In the genomic region with DNA sequence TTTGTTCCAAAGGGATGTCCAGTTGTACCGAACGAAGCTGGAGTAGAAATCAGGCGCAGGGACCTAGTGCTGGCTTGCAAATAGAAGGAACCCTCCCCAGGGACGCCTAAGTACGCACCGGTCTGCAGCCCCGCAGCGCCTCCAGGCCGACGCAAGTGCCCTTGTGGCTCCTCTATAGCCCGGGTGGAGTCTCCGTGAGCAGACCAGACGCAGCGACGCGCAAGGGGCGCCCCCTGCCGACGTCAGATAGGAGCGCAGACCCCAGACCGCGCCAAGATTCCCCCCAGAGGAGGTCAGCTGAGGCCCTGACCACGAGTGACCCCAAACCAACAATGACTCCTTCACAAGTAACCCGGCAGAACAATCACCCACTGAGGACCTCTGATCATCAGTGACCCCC, we compare ENCODE assay signal across 7 mouse cellular contexts.
DNase-seq lines count a peak whose midpoint lies in the region; ATAC-seq and TF ChIP-seq lines count a peak whose summit lies in the region.

No protein-coding gene starts in this region.

- under 1% methylated on average over 24 of the region's 24 CpGs for WGBS in forebrain, postnatal 0 days
- WGBS in hindbrain, embryonic 15.5 days = under 1% methylated on average over 24 of the region's 24 CpGs

- H3K4me3 ChIP-seq in forebrain, postnatal 0 days (ENCODE audit: low read depth, low read length) = no peak overlapping the region
- 0 out of 2 replicates have a peak overlapping the region, but pooled peaks have one; percentile 6 for H3K4me3 ChIP-seq in hindbrain, embryonic 15.5 days
- H3K4me3 ChIP-seq in left cerebral cortex, adult 2 months = no peak overlapping the region

- no peaks in the 10 kb centered on the region for H3K4me1 ChIP-seq in forebrain, postnatal 0 days (ENCODE audit: insufficient read depth)
- H3K4me1 ChIP-seq in hindbrain, embryonic 15.5 days (replicated peaks) = peaks cover 13% of the 10 kb centered on the region; the same call in 1 of the 2 replicates

- H3K9ac ChIP-seq in forebrain, postnatal 0 days = no peak overlapping the region
- no peak overlapping the region for H3K9ac ChIP-seq in hindbrain, embryonic 15.5 days

- H3K27me3 ChIP-seq in forebrain, postnatal 0 days (ENCODE audit: insufficient read depth, low read length) = peaks cover 55% of the 10 kb centered on the region
- peaks cover 41% of the 10 kb centered on the region for H3K27me3 ChIP-seq in hindbrain, embryonic 15.5 days

- TF ChIP-seq CTCF in forebrain, postnatal 0 days (IDR thresholded peaks at IDR 0.05; ENCODE audit: low read depth) = peak; percentile 86
- peak; percentile 83 for TF ChIP-seq CTCF in left cerebral cortex, adult 2 months (IDR thresholded peaks at IDR 0.05)

- no peak overlapping the region for H3K27ac ChIP-seq in forebrain, postnatal 0 days (ENCODE audit: low read depth, low read length)
- no peak overlapping the region for H3K27ac ChIP-seq in hindbrain, embryonic 15.5 days (replicated peaks)
- no peak overlapping the region for H3K27ac ChIP-seq in left cerebral cortex, adult 2 months

- intact Hi-C loops in left cerebral cortex, adult 2 months (cut with DNase I) = loop anchor here (1.0 to 5.0 kb wide), 2 partner anchors 132 to 311 kb away; no protein-coding TSS in a partner anchor

- H3K9me3 ChIP-seq in forebrain, postnatal 0 days (ENCODE audit: low read length) = no peaks in the 10 kb centered on the region
- no peaks in the 10 kb centered on the region for H3K9me3 ChIP-seq in hindbrain, embryonic 15.5 days

- no peaks in the 10 kb centered on the region for H3K36me3 ChIP-seq in forebrain, postnatal 0 days (ENCODE audit: insufficient read depth)
- no peaks in the 10 kb centered on the region for H3K36me3 ChIP-seq in hindbrain, embryonic 15.5 days

- ATAC-seq in forebrain, postnatal 0 days = peak; percentile 42; the same call in 1 of the 2 replicates
- peak; percentile 49; the same call in 1 of the 2 replicates for ATAC-seq in hindbrain, embryonic 15.5 days (ENCODE audit: low FRiP score, low read depth)
- ATAC-seq in megakaryocyte-erythroid progenitor cell, adult 5-6 weeks (replicated peaks; ENCODE audit: low FRiP score, low TSS enrichment, poor library complexity, severe bottlenecking) = peak; percentile 79

- DNase-seq in ZHBTc4 (ENCODE audit: low read depth, low spot score) = peak; percentile 84
- peak; percentile 89 for DNase-seq in cerebellum, adult 8-10 months
- peak; percentile 68 for DNase-seq in forebrain, postnatal 0 days
- peak; percentile 52 to 54 for DNase-seq in left cerebral cortex, adult 2 months (ENCODE audit: extremely low spot score in 1 of 2, low spot score in 2 of 2)
- peak; percentile 29 for DNase-seq in skeletal muscle tissue, adult 2 months (ENCODE audit: low read depth, low spot score)

- H3K4me2 ChIP-seq in forebrain, postnatal 0 days (ENCODE audit: low read depth) = peak overlapping the region; percentile 11; the same call in 1 of the 2 replicates
- peak overlapping the region; percentile 38 for H3K4me2 ChIP-seq in hindbrain, embryonic 15.5 days

Comparison
In these comparisons a context has a peak if more than half of its experiments do, and no peak if none do; other contexts are left out.
1. DNase-seq: peak in every context shown above with its lines; median percentile 89 in cerebellum, adult 8-10 months; 84 in ZHBTc4; 68 in forebrain, postnatal 0 days; 53 in left cerebral cortex, adult 2 months; 29 in skeletal muscle tissue, adult 2 months.